Mouse (Mus musculus) limb, embryonic 10.5 days (tissue): ENCODE data around the gene Elf2. TPM values are rescaled to one million over a fixed set of nuclear protein-coding genes. Genes with fewer than 3 reads are reported as not detected.
A peak's percentile ranks its signal among the peaks of the same experiment; 100 is the strongest.
"Not testable (repeated sequence)": the region's sequence is repeated elsewhere in the genome, so short reads cannot be mapped to it uniquely, and the experiment has no call there.

Experiments
- DNase-seq: peaks from one replicate; pipeline ENCODE4 v3.0.0-alpha.2; 2017; ENCODE audit warnings: low spot score
- H3K27ac ChIP-seq: fragments of 300-500 bp; sonication (generic); 2 replicates; pipeline ENCODE4 v1.5.1; 2016; ENCODE audit warnings: mild to moderate bottlenecking
- H3K27me3 ChIP-seq: fragments of 300-500 bp; sonication (generic); 2 replicates; pipeline ENCODE4 v1.6.1; 2016; ENCODE audit warnings: low read depth, mild to moderate bottlenecking; ENCODE audit not compliant: poor library complexity, severe bottlenecking
- H3K36me3 ChIP-seq: fragments of 300-500 bp; sonication (generic); 2 replicates; pipeline ENCODE4 v1.6.1; 2016; ENCODE audit warnings: mild to moderate bottlenecking, moderate library complexity
- H3K4me1 ChIP-seq: fragments of 300-500 bp; sonication (generic); 2 replicates; pipeline ENCODE4 v1.6.1; 2016
- H3K4me3 ChIP-seq: fragments of 300-500 bp; sonication (generic); 2 replicates; pipeline ENCODE4 v1.5.1; 2016; ENCODE audit warnings: mild to moderate bottlenecking, moderate library complexity
- H3K9me3 ChIP-seq: fragments of 300-500 bp; sonication (generic); replicated peaks from 2 replicates; pipeline ENCODE4 v1.6.1; 2016; ENCODE audit warnings: mild to moderate bottlenecking
- WGBS: fragments of 180-500 bp; shearing (Covaris S2); methylation state at CpG from one replicate; pipeline ENCODE4 v1.1.7; 2016; 5-methylcytosine and 5-hydroxymethylcytosine counted together
- polyA plus RNA-seq: library from polyadenylated mRNA; unstranded; fragments of >200 nt; fragmentation: Nextera tagmentation; extraction: Ambion mirVana; gene quantifications from 2 replicates; pipeline ENCODE4 v1.2.1, GENCODE M21; 2016

Elf2 gene
- polyA plus RNA-seq, 1 experiment from 2014 or later: 44.3 TPM

DNA sequence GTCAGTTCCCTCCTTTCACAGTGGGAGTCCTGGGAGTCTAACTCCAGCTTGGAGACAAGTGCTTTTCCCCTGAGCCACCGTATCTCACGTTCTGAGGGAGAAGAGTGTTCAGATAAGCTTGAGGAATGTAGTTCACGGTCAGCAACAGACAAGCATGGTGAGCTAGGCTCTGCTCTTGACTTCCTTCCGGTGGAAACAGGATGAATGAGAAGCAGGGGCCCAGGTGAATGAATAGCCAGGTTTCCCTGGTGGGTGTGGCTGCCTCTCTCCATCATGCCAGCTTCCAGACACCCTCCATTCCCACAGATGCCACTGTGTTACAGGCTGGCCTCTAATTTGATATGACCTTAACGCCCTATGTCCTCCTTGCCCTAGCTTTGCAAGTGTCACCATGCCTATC, 16.6 kb upstream of the Elf2 start:
- peaks cover 18% of the 10 kb centered on the region; the same call in 1 of the 2 replicates for H3K4me1 ChIP-seq
- no peaks in the 10 kb centered on the region for H3K27me3 ChIP-seq
- H3K9me3 ChIP-seq: no peaks in the 10 kb centered on the region
- no peak overlapping the region for H3K27ac ChIP-seq
- H3K4me3 ChIP-seq: no peak overlapping the region
- DNase-seq: no peak
- H3K36me3 ChIP-seq: no peaks in the 10 kb centered on the region
- 44% methylated on average over 5 of the region's 5 CpGs for WGBS

GRCm38 (mm10) chr3:51354956-51355355, 14.5 kb upstream of the Elf2 start:
- H3K27me3 ChIP-seq, H3K36me3 ChIP-seq, H3K4me3 ChIP-seq, H3K9me3 ChIP-seq, H3K27ac ChIP-seq, DNase-seq: not testable (repeated sequence)
- peaks cover 13% of the 10 kb centered on the region; the same call in 1 of the 2 replicates for H3K4me1 ChIP-seq
- 87% methylated on average over 6 of the region's 6 CpGs for WGBS

DNA sequence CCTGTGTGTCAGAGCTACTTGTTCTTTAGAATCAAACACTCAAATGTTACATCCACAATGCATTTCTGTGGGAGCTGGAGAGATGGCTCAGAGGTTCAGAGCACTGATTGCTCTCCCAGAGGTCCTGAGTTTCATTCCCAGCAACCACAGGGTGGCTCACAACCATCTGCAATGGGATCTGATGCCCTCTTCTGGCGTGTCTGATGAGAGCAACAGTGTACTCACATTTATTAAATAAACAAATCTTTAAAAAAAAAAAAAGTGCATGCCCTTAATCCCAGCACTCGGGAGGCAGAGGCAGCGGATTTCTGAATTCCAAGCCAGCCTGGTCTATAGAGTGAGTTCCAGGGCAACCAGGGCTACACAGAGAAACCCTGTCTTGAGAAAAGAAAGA, 13.6 kb upstream of the Elf2 start:
- H3K4me3 ChIP-seq: no peak overlapping the region
- no peak overlapping the region for H3K27ac ChIP-seq
- H3K9me3 ChIP-seq: no peaks in the 10 kb centered on the region
- 71% methylated on average over 3 of the region's 3 CpGs for WGBS
- H3K4me1 ChIP-seq: peaks cover 8% of the 10 kb centered on the region; the same call in 1 of the 2 replicates
- no peak for DNase-seq
- H3K27me3 ChIP-seq: no peaks in the 10 kb centered on the region
- no peaks in the 10 kb centered on the region for H3K36me3 ChIP-seq

- 72% methylated on average over 4 of the region's 4 CpGs for WGBS
- H3K4me3 ChIP-seq: no peak overlapping the region
Observed at GRCm38 (mm10) chr3:51353325-51354033, 13.0 kb upstream of the Elf2 start.

GRCm38 (mm10) chr3:51350806-51351205, 10.3 kb upstream of the Elf2 start:
- Histone ChIP-seq H3K4me1 (no peaks in the 10 kb centered on the region), H3K27me3 (no peaks in the 10 kb centered on the region), H3K4me3 (no peak overlapping the region), H3K36me3 (no peaks in the 10 kb centered on the region), H3K9me3 (no peaks in the 10 kb centered on the region), H3K27ac (no peak overlapping the region)
- no peak for DNase-seq
- 19% methylated on average over 3 of the region's 3 CpGs for WGBS

More at GRCm38 (mm10) chr3:51353325-51354033, 13.0 kb upstream of the Elf2 start:
- Histone ChIP-seq H3K27me3 (no peaks in the 10 kb centered on the region), H3K9me3 (no peaks in the 10 kb centered on the region), H3K4me1 (0 out of 2 replicates have a peak, but pooled peaks cover 3% of the 10 kb centered on the region), H3K27ac (no peak overlapping the region), H3K36me3 (no peaks in the 10 kb centered on the region)
- no peak for DNase-seq

- 43% methylated on average over 3 of the region's 3 CpGs for WGBS
- Histone ChIP-seq H3K4me1 (no peaks in the 10 kb centered on the region), H3K36me3 (no peaks in the 10 kb centered on the region), H3K27ac (no peak overlapping the region), H3K4me3 (no peak overlapping the region), H3K9me3 (no peaks in the 10 kb centered on the region), H3K27me3 (no peaks in the 10 kb centered on the region)
- DNase-seq: no peak
Observed at GRCm38 (mm10) chr3:51348646-51349238, 8.3 kb upstream of the Elf2 start.

DNA sequence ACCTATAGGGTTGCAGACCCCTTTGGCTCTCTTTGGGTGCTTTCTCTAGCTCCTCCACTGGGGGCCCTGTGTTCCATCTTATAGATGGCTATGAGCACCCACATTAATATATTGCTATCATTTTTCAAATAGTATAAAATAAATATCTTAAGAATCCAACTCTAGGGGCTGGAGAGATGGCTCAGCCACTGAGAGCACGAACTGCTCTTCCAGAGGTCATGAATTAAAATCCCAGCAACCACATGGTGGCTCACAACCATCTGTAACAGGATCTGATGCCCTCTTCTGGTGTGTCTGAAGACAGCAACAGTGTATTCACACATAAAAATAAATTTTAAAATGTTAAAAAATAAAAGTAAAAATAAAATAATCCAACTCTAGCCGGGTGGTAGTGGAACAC, 4.6 kb upstream of the Elf2 start:
- not testable (repeated sequence) for H3K36me3 ChIP-seq, H3K27ac ChIP-seq, H3K9me3 ChIP-seq, H3K4me1 ChIP-seq, H3K4me3 ChIP-seq, H3K27me3 ChIP-seq, DNase-seq
- 89% methylated on average over 2 of the region's 2 CpGs for WGBS

- 93% methylated on average over 6 of the region's 6 CpGs for WGBS
- DNase-seq, H3K27ac ChIP-seq, H3K9me3 ChIP-seq, H3K4me1 ChIP-seq, H3K4me3 ChIP-seq, H3K36me3 ChIP-seq, H3K27me3 ChIP-seq: not testable (repeated sequence)
Observed at GRCm38 (mm10) chr3:51344182-51344581, 3.7 kb upstream of the Elf2 start.

- 92% methylated on average over 4 of the region's 4 CpGs for WGBS
- H3K27ac ChIP-seq: no peak overlapping the region
- no peak overlapping the region for H3K4me3 ChIP-seq
- H3K9me3 ChIP-seq: 0 out of 2 replicates have a peak, but pooled peaks cover 2% of the 10 kb centered on the region
- no peaks in the 10 kb centered on the region for H3K27me3 ChIP-seq
- DNase-seq: no peak
- H3K4me1 ChIP-seq: peaks cover 10% of the 10 kb centered on the region; the same call in 1 of the 2 replicates
- no peaks in the 10 kb centered on the region for H3K36me3 ChIP-seq
Observed at GRCm38 (mm10) chr3:51343260-51343659, 2.8 kb upstream of the Elf2 start.

GRCm38 (mm10) chr3:51342152-51342551, 1.7 kb upstream of the Elf2 start:
- WGBS: 12% methylated on average over 9 of the region's 9 CpGs
- Histone ChIP-seq H3K27me3 (no peaks in the 10 kb centered on the region), H3K4me3 (peak overlapping the region; percentile 84), H3K4me1 (peaks cover 10% of the 10 kb centered on the region; the same call in 1 of the 2 replicates), H3K36me3 (no peaks in the 10 kb centered on the region), H3K9me3 (0 out of 2 replicates have a peak, but pooled peaks cover 2% of the 10 kb centered on the region), H3K27ac (peak overlapping the region; percentile 99)
- no peak for DNase-seq

- Histone ChIP-seq H3K27me3 (no peaks in the 10 kb centered on the region), H3K4me1 (peaks cover 10% of the 10 kb centered on the region; the same call in 1 of the 2 replicates), H3K4me3 (peak overlapping the region; percentile 84), H3K9me3 (0 out of 2 replicates have a peak, but pooled peaks cover 2% of the 10 kb centered on the region), H3K36me3 (no peaks in the 10 kb centered on the region), H3K27ac (peak overlapping the region; percentile 99)
- WGBS: 1% methylated on average over 86 of the region's 86 CpGs
- DNase-seq: peak; percentile 90
Observed at GRCm38 (mm10) chr3:51341268-51342081, 1.0 kb upstream of the Elf2 start.

DNA sequence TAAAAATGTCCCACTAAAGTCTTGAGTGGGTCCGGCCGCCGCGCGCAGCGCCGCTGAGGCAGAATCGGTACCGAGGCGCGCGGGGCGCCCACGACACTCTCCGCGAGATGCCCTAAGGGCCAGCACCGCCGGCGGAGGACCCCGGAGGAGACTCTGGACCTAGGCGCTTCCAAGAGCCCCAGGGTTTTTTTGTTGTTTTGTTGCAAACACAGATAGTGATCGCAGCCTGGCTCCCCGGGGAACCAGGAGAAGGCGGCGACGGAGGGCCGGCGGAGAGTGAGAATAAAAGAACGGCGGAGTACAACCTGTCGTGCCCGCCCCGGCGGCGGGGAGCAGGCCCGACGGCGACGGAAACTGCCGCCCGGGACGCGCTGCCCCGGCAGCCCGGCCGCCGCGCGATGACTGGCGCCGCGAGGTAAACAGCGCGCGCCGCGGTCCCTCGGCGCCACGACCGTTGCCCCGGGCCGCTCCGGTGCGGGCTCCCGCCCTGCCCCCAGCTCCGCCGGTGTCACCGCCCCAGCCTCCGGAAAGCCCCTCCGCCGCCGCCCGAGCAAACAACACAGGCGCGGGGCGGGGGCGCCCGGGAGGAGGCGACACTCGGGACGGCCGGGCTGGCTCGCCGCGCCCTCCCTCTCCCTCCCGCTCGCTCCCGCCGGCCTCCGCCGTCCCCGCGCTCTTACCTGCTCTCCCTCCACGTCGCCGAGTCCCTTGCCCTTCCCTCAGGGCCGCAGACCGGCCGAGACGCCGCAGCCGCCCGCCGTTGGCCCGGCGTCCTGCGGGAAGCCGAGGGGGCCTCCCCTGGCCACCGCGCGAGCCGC, 520 bp downstream of the Elf2 start:
- DNase-seq: peak; percentile 72
- no peaks in the 10 kb centered on the region for H3K27me3 ChIP-seq
- H3K4me3 ChIP-seq: peak overlapping the region; percentile 84
- peaks cover 13% of the 10 kb centered on the region; the same call in 1 of the 2 replicates for H3K4me1 ChIP-seq
- H3K27ac ChIP-seq: peak overlapping the region; percentile 99
- H3K36me3 ChIP-seq: no peaks in the 10 kb centered on the region
- H3K9me3 ChIP-seq: 0 out of 2 replicates have a peak, but pooled peaks cover 2% of the 10 kb centered on the region
- under 1% methylated on average over 104 of the region's 113 CpGs for WGBS
